Mouse (Mus musculus) embryonic fibroblast, embryonic 13.5 days (primary cell): ENCODE data around the gene Jun.

Experiments
- CTCF ChIP-seq: IDR thresholded peaks from 2 replicates; pipeline ENCODE4 v1.5.1; 2011; ENCODE audit warnings: mild to moderate bottlenecking, control low read depth, low read length, moderate library complexity, borderline replicate concordance; ENCODE audit not compliant: insufficient read depth
- POLR2A ChIP-seq: IDR thresholded peaks from 2 replicates; pipeline ENCODE4 v1.6.1; 2011; ENCODE audit warnings: low read depth, mild to moderate bottlenecking, control low read depth, low read length, moderate library complexity

DNA sequence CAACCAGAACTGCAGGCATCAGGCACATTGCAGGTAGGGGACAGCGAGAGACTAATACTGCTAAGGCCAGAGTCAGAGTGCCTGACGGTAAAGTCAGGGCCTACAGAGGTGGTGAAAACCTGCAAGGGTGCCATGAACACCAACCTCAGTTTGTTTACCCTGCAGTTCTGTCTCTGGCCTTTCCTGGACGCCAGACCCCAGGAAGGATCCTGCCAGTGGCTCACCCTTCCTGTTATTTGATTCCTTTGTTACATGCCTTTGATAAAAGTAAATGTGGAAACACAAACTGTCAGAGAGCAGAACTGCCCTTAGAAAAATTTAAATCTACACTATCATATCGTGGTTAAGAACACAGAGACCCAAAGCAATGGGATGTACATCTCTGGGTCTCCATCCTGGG is 20.9 kb downstream of the Jun start:
- TF ChIP-seq CTCF (no peak), POLR2A (no peak)
